Mouse (Mus musculus) neural tube, embryonic 13.5 days (tissue): ENCODE data around the gene Apeh. TPM values are rescaled to one million over a fixed set of nuclear protein-coding genes. Genes with fewer than 3 reads are reported as not detected.
A peak's percentile ranks its signal among the peaks of the same experiment; 100 is the strongest.

Experiments used
- ATAC-seq: fragments of 200-750 bp; cut with Nextera tagmentation; 2 replicates; pipeline ENCODE4 v1.8.0; 2017; ENCODE audit warnings: low read depth, mild to moderate bottlenecking, moderate TSS enrichment, moderate library complexity
- H3K27ac ChIP-seq: fragments of 300-500 bp; sonication (generic); replicated peaks from 2 replicates; pipeline ENCODE4 v1.5.1; 2015; ENCODE audit warnings: moderate library complexity, mild to moderate bottlenecking, inconsistent platforms
- H3K27me3 ChIP-seq: fragments of 300-500 bp; sonication (generic); 2 replicates; pipeline ENCODE4 v1.6.1; 2015; ENCODE audit warnings: mild to moderate bottlenecking, inconsistent platforms
- H3K36me3 ChIP-seq: fragments of 300-500 bp; sonication (generic); 2 replicates; pipeline ENCODE4 v1.6.1; 2015; ENCODE audit warnings: mild to moderate bottlenecking, inconsistent platforms
- H3K4me1 ChIP-seq: fragments of 300-500 bp; sonication (generic); replicated peaks from 2 replicates; pipeline ENCODE4 v1.6.1; 2015; ENCODE audit warnings: inconsistent platforms
- H3K4me2 ChIP-seq: fragments of 300-500 bp; sonication (generic); 2 replicates; pipeline ENCODE4 v1.6.1; 2015; ENCODE audit warnings: inconsistent platforms, mild to moderate bottlenecking, moderate library complexity
- H3K4me3 ChIP-seq: fragments of 300-500 bp; sonication (generic); 2 replicates; pipeline ENCODE4 v1.5.1; 2015; ENCODE audit warnings: mild to moderate bottlenecking, inconsistent platforms
- H3K9ac ChIP-seq: fragments of 300-500 bp; sonication (generic); 2 replicates; pipeline ENCODE4 v1.6.1; 2015; ENCODE audit warnings: moderate library complexity, mild to moderate bottlenecking, inconsistent platforms
- H3K9me3 ChIP-seq: fragments of 300-500 bp; sonication (generic); 2 replicates; pipeline ENCODE4 v1.6.1; 2016; ENCODE audit warnings: inconsistent platforms
- WGBS: fragments of 180-500 bp; shearing (Covaris S2); methylation state at CpG from one replicate; pipeline ENCODE4 v1.1.7; 2015; 5-methylcytosine and 5-hydroxymethylcytosine counted together
- polyA plus RNA-seq: library from polyadenylated mRNA; unstranded; fragments of >200 nt; fragmentation: Nextera tagmentation; extraction: Ambion mirVana; gene quantifications from 2 replicates; pipeline ENCODE4 v1.2.1, GENCODE M21; 2015

Apeh gene
- polyA plus RNA-seq, 1 experiment from 2014 or later, result 64.1 TPM

GRCm38 (mm10) chr9:108053665-108054225 lies 40.7 kb downstream of the Apeh start:
- Histone ChIP-seq H3K4me2 (no peak overlapping the region; the same call in 1 of the 2 replicates), H3K9ac (0 out of 2 replicates have a peak overlapping the region, but pooled peaks have one; percentile 23), H3K4me3 (no peak overlapping the region), H3K9me3 (no peaks in the 10 kb centered on the region), H3K4me1 (peaks cover 25% of the 10 kb centered on the region), H3K36me3 (peaks cover 73% of the 10 kb centered on the region), H3K27me3 (no peaks in the 10 kb centered on the region), H3K27ac (no peak overlapping the region)
- ATAC-seq, result no peak
- WGBS, result 92% methylated on average over 15 of the region's 15 CpGs

- H3K4me3 ChIP-seq, result no peak within 1 kb of the TSS
Measured at GRCm38 (mm10) chr9:108052885-108053664, 41.3 kb downstream of the Apeh start, which contains the start of gene Amigo3. Amigo3 (plus strand) TSS chr9:108053159.

GRCm38 (mm10) chr9:108052411-108052810 lies 42.0 kb downstream of the Apeh start:
- Histone ChIP-seq H3K4me2 (no peak overlapping the region), H3K27me3 (no peaks in the 10 kb centered on the region), H3K9me3 (no peaks in the 10 kb centered on the region), H3K4me1 (peaks cover 38% of the 10 kb centered on the region), H3K4me3 (no peak overlapping the region), H3K36me3 (peaks cover 65% of the 10 kb centered on the region), H3K27ac (peak overlapping the region; percentile 34; the same call in 1 of the 2 replicates), H3K9ac (no peak overlapping the region)
- WGBS, result 75% methylated on average over 7 of the region's 7 CpGs
- no peak for ATAC-seq

More at GRCm38 (mm10) chr9:108052885-108053664, 41.3 kb downstream of the Apeh start, which contains the start of gene Amigo3:
- 60% methylated on average over 20 of the region's 20 CpGs for WGBS
- Histone ChIP-seq H3K9ac (0 out of 2 replicates have a peak within 1 kb of the TSS, but pooled peaks have one; percentile 23), H3K27ac (peak within 1 kb of the TSS; percentile 34; the same call in 1 of the 2 replicates), H3K4me2 (peak within 1 kb of the TSS; percentile 35), H3K36me3 (peaks cover 66% of the 10 kb centered on the region), H3K4me1 (peaks cover 31% of the 10 kb centered on the region), H3K9me3 (no peaks in the 10 kb centered on the region), H3K27me3 (no peaks in the 10 kb centered on the region)
- 0 out of 2 replicates have a peak, but pooled peaks have one; percentile 6 for ATAC-seq

- Histone ChIP-seq H3K4me2 (no peak overlapping the region), H3K36me3 (peaks cover 65% of the 10 kb centered on the region)
- 88% methylated on average over 4 of the region's 4 CpGs for WGBS
Measured at GRCm38 (mm10) chr9:108051931-108052220, 42.5 kb downstream of the Apeh start.

GRCm38 (mm10) chr9:108051184-108051930 lies 43.0 kb downstream of the Apeh start:
- Histone ChIP-seq H3K4me1 (peaks cover 39% of the 10 kb centered on the region), H3K27me3 (no peaks in the 10 kb centered on the region), H3K4me3 (no peak overlapping the region), H3K27ac (no peak overlapping the region), H3K9ac (peak overlapping the region; percentile 17; the same call in 1 of the 2 replicates), H3K9me3 (no peaks in the 10 kb centered on the region), H3K4me2 (no peak overlapping the region), H3K36me3 (peaks cover 65% of the 10 kb centered on the region)
- WGBS, result 94% methylated on average over 15 of the region's 15 CpGs
- ATAC-seq, result no peak

More at GRCm38 (mm10) chr9:108051931-108052220, 42.5 kb downstream of the Apeh start:
- no peak overlapping the region for H3K9ac ChIP-seq
- no peaks in the 10 kb centered on the region for H3K9me3 ChIP-seq
- H3K4me3 ChIP-seq, result no peak overlapping the region
- no peaks in the 10 kb centered on the region for H3K27me3 ChIP-seq
- peaks cover 39% of the 10 kb centered on the region for H3K4me1 ChIP-seq
- no peak overlapping the region for H3K27ac ChIP-seq
- ATAC-seq, result no peak

GRCm38 (mm10) chr9:108049561-108050251 lies 44.7 kb downstream of the Apeh start:
- H3K27me3 ChIP-seq, result no peaks in the 10 kb centered on the region
- WGBS, result 42% methylated on average over 15 of the region's 15 CpGs
- H3K9me3 ChIP-seq, result no peaks in the 10 kb centered on the region
- H3K36me3 ChIP-seq, result peaks cover 65% of the 10 kb centered on the region
- H3K4me1 ChIP-seq, result peaks cover 39% of the 10 kb centered on the region
- ATAC-seq, result peak; percentile 22; the same call in 1 of the 2 replicates
- peak overlapping the region; percentile 79 for H3K4me3 ChIP-seq
- peak overlapping the region; percentile 84 for H3K27ac ChIP-seq
- peak overlapping the region; percentile 82 for H3K9ac ChIP-seq
- peak overlapping the region; percentile 96 for H3K4me2 ChIP-seq

GRCm38 (mm10) chr9:108049016-108049455 lies 45.4 kb downstream of the Apeh start, which contains the start of gene Gmppb:
Gmppb (plus strand) TSS chr9:108049242.
- WGBS, result 0% methylated on average over 34 of the region's 39 CpGs

GRCm38 (mm10) chr9:108048566-108048955 lies 45.8 kb downstream of the Apeh start:
- Histone ChIP-seq H3K36me3 (peaks cover 58% of the 10 kb centered on the region), H3K9ac (peak overlapping the region; percentile 66), H3K4me3 (peak overlapping the region; percentile 79), H3K27ac (peak overlapping the region; percentile 80), H3K9me3 (no peaks in the 10 kb centered on the region), H3K27me3 (no peaks in the 10 kb centered on the region), H3K4me1 (peaks cover 39% of the 10 kb centered on the region), H3K4me2 (peak overlapping the region; percentile 96)
- WGBS, result 2% methylated on average over 19 of the region's 19 CpGs
- peak; percentile 54 for ATAC-seq

More at GRCm38 (mm10) chr9:108049016-108049455, 45.4 kb downstream of the Apeh start, which contains the start of gene Gmppb:
- peaks cover 39% of the 10 kb centered on the region for H3K4me1 ChIP-seq
- peaks cover 61% of the 10 kb centered on the region for H3K36me3 ChIP-seq
- peak within 1 kb of the TSS; percentile 84 for H3K27ac ChIP-seq
- peak; percentile 94 for ATAC-seq
- no peaks in the 10 kb centered on the region for H3K9me3 ChIP-seq
- H3K27me3 ChIP-seq, result no peaks in the 10 kb centered on the region
- H3K9ac ChIP-seq, result peak within 1 kb of the TSS; percentile 82
- H3K4me3 ChIP-seq, result peak within 1 kb of the TSS; percentile 79
- H3K4me2 ChIP-seq, result peak within 1 kb of the TSS; percentile 96

GRCm38 (mm10) chr9:108047601-108048565 lies 46.5 kb downstream of the Apeh start:
- Histone ChIP-seq H3K27ac (peak overlapping the region; percentile 80), H3K4me1 (peaks cover 34% of the 10 kb centered on the region), H3K9ac (peak overlapping the region; percentile 66), H3K27me3 (no peaks in the 10 kb centered on the region), H3K36me3 (peaks cover 65% of the 10 kb centered on the region), H3K9me3 (no peaks in the 10 kb centered on the region), H3K4me2 (peak overlapping the region; percentile 96), H3K4me3 (peak overlapping the region; percentile 79)
- WGBS, result 49% methylated on average over 17 of the region's 17 CpGs
- ATAC-seq, result no peak

GRCm38 (mm10) chr9:108046582-108046981 lies 47.8 kb downstream of the Apeh start:
- Histone ChIP-seq H3K9me3 (no peaks in the 10 kb centered on the region), H3K27ac (no peak overlapping the region), H3K9ac (no peak overlapping the region), H3K4me3 (no peak overlapping the region), H3K27me3 (no peaks in the 10 kb centered on the region), H3K4me1 (peaks cover 27% of the 10 kb centered on the region), H3K4me2 (no peak overlapping the region), H3K36me3 (peaks cover 69% of the 10 kb centered on the region)
- 88% methylated on average over 4 of the region's 4 CpGs for WGBS
- ATAC-seq, result no peak
